ENCODE assay signal across 9 mouse cellular contexts in the genomic region with DNA sequence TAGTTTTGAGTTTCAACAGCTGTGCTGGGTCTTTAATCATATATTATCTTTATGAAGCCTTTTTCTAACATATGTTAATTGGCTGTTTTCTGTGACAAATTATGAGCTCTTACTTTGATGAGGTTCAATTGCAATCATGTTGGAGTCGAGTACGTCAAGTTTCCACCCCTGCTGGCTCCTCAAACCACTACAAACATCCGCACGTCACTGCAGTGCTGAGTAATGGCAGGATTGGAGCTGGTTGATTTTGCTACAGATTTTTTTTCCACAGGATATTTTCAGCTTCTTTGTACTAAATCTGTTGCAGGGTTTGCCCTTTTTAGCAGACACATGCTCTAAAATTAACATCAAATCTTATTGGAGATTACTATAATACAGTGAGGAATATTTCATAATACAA.
DNase-seq lines count a peak whose midpoint lies in the region; ATAC-seq and TF ChIP-seq lines count a peak whose summit lies in the region.
"Had no signal": no experiment of that assay in that cellular context is flagged by ENCODE, and none has a peak within 500 bp of the region (broad histone marks: within the 10 kb centered on the region; RNA-seq: fewer than 3 reads in every experiment).

No protein-coding gene starts in this region.

- WGBS in heart, postnatal 0 days, result 10% methylated on average over 4 of the region's 4 CpGs

- H3K27me3 ChIP-seq in heart, postnatal 0 days (ENCODE audit: control insufficient read depth, insufficient read depth, low read length), result no peaks in the 10 kb centered on the region
- H3K27me3 ChIP-seq: hindbrain, embryonic 15.5 days had no signal

- H3K4me3 ChIP-seq in heart, postnatal 0 days (ENCODE audit: low read depth, low read length), result peak overlapping the region; percentile 22
- H3K4me3 ChIP-seq: hindbrain, embryonic 15.5 days had no signal

- H3K27ac ChIP-seq in heart, postnatal 0 days (ENCODE audit: low read depth), result peak overlapping the region; percentile 86
- H3K27ac ChIP-seq: hindbrain, embryonic 15.5 days had no signal

- H3K4me1 ChIP-seq in heart, postnatal 0 days (ENCODE audit: control insufficient read depth, insufficient read depth), result peaks cover 54% of the 10 kb centered on the region

- no peaks in the 10 kb centered on the region for H3K36me3 ChIP-seq in heart, postnatal 0 days (replicated peaks; ENCODE audit: control insufficient read depth, insufficient read depth, low read length)
- H3K36me3 ChIP-seq: hindbrain, embryonic 15.5 days had no signal

- peak; percentile 38 for DNase-seq in layer of hippocampus, adult 9-11 months
- no peak for DNase-seq in layer of hippocampus, adult 9-10 months (ENCODE audit: low spot score)
- DNase-seq in adrenal gland, postnatal 14 days, result peak; percentile 38
- DNase-seq in heart, postnatal 0 days (ENCODE audit: low spot score), result peak; percentile 54
- peak; percentile 27 to 35 for DNase-seq in lung, postnatal 4 days
- DNase-seq in retina, embryonic 14.5 days (ENCODE audit: low spot score), result no peak
- no peak for DNase-seq in cerebellum, adult 11 months
- no peak for DNase-seq in cerebellum, adult 18-20 months

- ATAC-seq in heart, postnatal 0 days (ENCODE audit: insufficient read depth, low read depth), result peak; percentile 56

- 0 out of 2 replicates have a peak, but pooled peaks have one; percentile 2 for TF ChIP-seq CTCF in heart, postnatal 0 days (IDR thresholded peaks at IDR 0.05; ENCODE audit: low read depth)

- H3K4me2 ChIP-seq in heart, postnatal 0 days (ENCODE audit: low read depth, low read length), result peak overlapping the region; percentile 53
- H3K4me2 ChIP-seq: hindbrain, embryonic 15.5 days had no signal

- TF ChIP-seq EP300 in heart, postnatal 0 days (IDR thresholded peaks at IDR 0.05; ENCODE audit: low read depth), result no peak

- no peak overlapping the region for H3K9ac ChIP-seq in heart, postnatal 0 days (replicated peaks; ENCODE audit: low read depth, low read length)
- H3K9ac ChIP-seq: hindbrain, embryonic 15.5 days had no signal

- H3K9me3 ChIP-seq in heart, postnatal 0 days (replicated peaks; ENCODE audit: control insufficient read depth, low read length), result no peaks in the 10 kb centered on the region
- H3K9me3 ChIP-seq: hindbrain, embryonic 15.5 days had no signal

Comparison
In these comparisons a context has a peak if more than half of its experiments do, and no peak if none do; other contexts are left out.
1. DNase-seq: peak in layer of hippocampus, adult 9-11 months (single experiment), adrenal gland, postnatal 14 days (single experiment), heart, postnatal 0 days (single experiment) and lung, postnatal 4 days (2 of 2); none in layer of hippocampus, adult 9-10 months (single experiment), retina, embryonic 14.5 days (single experiment), cerebellum, adult 11 months (single experiment) and cerebellum, adult 18-20 months (0 of 2).